Mouse (Mus musculus) thymus, postnatal 25 days (tissue): ENCODE results near the gene Uqcrc1.

Source experiments
- DNase-seq: peaks from one replicate; pipeline ENCODE4 v3.0.0; 2022

The Uqcrc1 gene

DNA sequence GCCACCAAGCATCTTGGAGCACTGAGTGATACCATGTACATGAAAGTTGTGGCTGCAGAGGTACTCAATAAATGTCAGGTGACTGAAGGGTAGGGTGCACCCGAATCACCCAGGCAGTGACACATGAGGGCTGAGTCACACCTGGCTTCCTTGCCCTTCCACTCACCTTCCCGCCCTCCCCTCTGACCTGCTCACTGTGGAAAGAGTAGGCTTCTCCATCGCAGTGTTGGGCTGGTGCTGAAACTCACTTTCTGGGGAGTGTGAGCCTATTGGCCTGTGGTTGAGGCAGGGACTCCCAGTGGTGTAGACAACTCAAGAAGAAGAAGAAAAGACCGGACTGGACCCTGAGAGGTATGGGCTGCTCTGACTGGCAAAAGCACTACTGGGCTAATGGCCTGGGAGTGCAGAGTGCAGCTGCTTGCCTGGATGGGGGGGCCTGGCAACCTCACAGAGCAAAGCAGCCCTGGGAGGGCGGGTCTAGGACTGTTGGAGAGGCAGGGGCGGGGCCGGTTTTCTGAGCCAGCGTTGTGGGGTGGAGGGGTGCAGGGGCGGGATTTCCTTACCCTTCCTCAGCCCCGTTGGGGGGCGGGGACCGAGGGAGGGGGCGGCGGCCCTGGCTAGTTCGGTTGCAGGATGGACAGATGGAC is 51.4 kb downstream of the Uqcrc1 start:
- no peak for DNase-seq

DNA sequence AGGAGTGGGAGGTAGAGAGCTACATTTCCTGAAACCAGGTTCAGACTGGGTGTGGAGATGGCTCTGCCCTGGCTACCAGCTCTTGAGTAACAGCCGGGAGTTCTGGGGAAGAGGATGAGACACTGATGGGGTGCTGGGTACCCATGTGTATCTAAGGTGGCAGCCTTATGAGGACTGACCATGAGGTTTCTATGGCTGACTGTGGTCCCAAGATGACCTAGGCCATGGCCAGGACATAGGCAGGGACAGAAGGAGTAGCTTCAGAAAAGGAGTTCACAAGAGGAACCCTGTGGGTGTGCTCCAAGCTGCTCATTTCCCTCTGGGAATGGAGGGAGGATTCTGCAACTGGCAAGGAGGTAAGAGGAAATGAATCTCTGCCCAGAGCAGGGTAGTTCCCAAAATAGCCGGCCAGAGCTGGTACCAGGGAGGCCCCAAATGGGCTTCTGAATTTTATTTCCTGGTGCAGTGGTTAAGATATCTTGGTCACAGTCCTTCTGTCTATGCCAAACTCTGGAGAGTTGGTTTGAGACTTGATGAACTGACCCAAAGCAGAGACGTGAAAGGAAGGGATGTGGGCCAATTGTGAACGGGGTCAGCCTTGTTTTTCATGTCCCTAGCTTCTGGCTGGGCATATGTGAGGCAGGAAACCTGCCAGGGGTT is 53.5 kb downstream of the Uqcrc1 start:
- DNase-seq = no peak

DNA sequence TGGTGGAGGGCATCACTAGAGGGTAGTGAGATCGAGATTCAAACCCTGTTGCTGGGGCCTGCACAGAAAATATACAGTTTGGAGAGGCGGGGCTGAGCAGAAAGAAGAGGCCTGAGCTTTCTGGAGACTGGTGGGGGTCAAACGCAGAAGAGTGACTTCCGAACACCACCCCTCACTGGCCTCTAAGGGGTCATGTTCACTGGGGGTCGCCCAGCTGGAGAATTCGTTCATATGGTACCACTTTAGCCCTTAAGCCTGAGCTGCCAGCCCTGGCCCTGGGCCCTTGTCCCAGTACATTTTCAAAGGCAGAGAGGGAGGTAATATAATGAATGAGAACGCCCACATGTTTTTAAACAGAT is 54.0 kb downstream of the Uqcrc1 start:
- DNase-seq = no peak

DNA sequence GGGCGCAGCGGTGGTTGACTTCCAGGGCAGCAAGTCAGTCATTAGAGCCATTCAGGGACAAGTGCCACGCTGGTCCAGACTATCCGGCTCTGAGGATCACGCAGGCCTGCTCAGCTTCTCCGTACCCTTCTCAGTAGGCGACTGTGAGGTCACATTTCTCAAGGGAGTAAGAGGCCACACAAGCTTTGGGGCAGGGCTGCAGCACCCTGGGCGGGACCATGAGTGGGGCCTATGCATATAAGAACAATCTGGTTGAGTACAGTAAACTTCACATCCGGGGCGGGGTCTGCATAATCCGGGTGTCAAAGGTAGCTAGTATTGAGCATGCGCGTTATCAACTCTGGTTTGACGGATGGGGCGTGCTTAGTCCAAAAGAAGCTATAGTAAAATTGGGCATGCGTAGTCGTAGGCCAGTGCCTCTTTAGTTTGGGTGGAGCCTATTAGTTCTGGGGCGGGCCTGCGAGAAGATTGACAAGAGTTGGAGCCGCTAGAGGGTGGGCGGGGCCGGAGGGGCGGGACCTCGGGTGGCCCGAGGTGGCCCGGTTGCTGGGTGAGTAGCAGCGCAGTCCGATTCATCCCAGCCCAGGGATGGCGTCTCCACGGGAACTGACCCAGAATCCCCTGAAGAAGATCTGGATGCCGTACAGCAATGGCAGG is 55.1 kb downstream of the Uqcrc1 start, which contains the start of gene Pfkfb4:
TSS of gene Pfkfb4 (plus strand) at position 351 of the 657 bp plus-strand sequence.
- peak; percentile 91 for DNase-seq

DNA sequence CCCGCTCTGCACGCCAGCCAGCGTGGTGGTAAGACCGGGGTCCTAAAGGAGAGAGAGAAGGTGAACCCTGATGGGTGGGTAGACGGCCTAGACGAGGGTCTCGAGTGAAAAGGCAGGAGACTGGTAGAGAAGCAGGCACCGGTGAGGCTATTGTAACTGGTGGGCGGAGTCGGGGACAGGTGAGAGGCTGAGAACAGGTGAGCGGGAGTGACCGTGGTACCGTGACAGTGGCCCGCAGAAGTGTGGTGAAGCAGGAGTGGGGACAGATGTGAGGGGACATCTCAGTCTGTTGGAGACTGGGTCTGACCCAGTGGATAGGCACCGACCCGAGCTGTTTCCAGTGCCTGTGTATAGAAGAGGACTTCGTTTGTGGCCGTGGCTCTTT is 55.6 kb downstream of the Uqcrc1 start:
- no peak for DNase-seq

DNA sequence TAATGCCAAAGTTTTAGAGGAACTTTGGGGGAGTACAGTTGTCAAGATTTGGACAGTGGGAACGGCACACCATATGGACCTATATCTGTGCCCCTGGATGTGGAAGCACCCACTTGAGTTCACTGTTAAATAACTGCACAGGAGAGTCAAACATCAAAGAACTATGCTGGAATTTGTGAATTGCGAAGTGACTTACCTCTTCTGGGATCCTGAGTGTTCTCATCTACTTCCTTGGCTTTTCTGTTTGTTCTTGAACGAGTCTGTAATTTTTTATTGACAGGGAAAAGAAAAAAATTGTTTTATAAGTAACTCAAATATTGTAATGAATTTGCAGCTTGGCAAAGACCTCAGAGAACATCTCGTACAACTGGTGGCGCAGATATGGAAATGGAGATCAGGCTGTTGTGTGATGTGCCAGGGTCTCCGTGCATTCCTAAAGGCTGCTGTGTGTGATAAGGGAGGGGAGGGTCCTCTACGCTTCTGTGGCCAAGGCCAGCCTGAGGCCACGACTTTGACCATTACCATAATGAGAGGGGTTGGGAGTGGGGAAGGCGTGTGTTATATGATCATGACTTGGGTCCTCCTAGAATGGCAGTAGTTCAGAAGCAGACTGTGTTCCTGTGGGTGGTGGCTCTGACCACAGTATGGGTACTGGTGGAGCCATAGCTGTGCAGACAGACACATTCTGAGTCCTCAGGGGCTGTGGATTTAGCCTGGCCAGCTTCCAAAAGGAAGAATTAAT is 56.4 kb downstream of the Uqcrc1 start:
- DNase-seq = no peak

DNA sequence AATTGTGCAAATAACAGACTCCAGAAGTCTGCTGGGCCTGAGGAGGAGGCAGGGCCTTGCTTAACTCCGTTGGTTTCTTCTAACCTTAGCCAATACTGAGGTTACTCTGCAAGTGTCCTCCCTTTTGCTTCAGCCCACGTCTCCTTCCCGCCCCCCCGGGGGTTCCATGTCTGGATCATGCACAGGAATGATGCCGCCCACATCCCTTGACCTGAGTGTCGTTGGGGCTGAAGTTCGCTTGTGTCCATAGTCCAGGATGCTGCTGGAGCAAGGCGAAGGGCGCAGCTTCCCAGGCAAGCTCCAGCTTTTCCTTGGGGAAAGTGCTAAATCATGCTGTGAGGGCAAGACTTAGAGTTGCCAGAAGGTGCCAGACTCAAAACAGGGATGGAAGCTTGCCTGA is 60.0 kb downstream of the Uqcrc1 start:
- DNase-seq = no peak

DNA sequence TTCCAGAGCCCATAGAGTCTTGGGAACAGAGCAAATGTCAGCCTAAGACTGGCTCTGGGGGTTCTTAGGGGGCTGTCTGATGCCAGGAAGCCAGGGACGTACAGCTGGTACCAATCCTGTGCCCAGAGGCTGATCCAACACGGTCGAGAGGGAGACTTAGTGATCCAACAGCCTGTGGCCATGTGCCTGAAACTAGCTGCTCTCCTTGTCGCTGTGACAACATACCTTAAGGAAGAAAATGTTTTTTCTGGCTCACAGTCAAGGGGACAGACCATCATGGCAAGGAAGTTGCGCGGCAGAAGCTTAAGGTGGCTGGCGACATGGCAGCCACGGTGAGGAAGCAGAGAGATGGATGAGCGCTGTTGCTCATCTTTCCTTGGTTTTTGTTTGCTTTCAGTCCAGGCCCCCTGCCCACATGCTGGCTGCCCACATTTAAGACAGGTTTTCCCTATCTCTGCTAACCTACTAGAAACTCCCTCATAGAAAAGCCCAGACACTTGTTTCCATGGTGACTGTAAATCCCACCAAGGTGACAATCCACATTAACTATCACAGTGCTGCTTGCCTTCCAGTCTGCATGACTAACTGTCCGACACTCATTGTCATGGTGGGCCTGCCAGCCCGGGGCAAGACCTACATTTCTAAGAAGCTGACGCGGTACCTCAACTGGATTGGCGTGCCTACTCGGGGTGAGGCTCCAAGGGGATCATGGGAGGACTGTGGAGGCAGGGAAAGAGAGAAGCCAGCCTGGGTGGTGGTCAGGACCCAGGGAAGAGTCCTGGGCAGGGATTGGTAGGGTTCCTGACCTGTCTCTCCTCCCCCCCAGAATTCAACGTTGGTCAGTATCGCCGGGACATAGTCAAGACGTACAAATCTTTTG is 62.1 kb downstream of the Uqcrc1 start:
- no peak for DNase-seq

DNA sequence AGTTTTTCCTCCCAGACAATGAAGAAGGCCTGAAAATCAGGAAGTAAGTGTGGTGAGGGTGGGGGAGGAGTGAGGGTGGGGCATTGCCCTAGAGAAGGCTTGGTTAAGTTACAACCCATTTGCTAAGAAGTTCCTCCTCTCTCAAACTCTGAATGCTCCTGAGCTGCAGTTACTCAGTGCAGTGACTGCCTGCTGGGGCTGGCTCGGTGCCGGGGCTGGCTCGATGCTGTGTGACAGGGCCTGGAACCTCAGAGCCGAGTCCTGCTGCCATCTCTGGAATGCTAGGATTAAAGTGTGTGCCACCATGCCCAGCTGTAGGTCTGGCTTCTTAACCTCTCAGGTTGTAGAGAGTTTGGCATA is 62.7 kb downstream of the Uqcrc1 start:
- DNase-seq = no peak
